Mouse (Mus musculus): ENCODE measurements around the gene Rnf144a. TPM values are rescaled to one million over a fixed set of nuclear protein-coding genes. Genes with fewer than 3 reads are reported as not detected.
"Not testable (repeated sequence)": the region's sequence is repeated elsewhere in the genome, so short reads cannot be mapped to it uniquely, and the experiment has no call there.

Rnf144a gene
- 16.9 and 22.9 TPM in 2 replicates for polyA plus RNA-seq (2012; ENCODE audit: insufficient read depth, insufficient read length, missing spikeins)

- Histone ChIP-seq H3K27ac (replicated peaks; ENCODE audit: low read depth, low read length) (peak within 1 kb of the TSS; percentile 58), H3K4me1 (ENCODE audit: control insufficient read depth, insufficient read depth, insufficient read length, low read length) (peaks cover 22% of the 10 kb centered on the region; the same call in 1 of the 2 replicates), H3K4me3 (ENCODE audit: insufficient read depth, low read depth, low read length) (peak within 1 kb of the TSS; percentile 95)
These were observed at the start of gene Rnf144a for GRCm38 (mm10) chr12:26415104-26415771. Gene Rnf144a (minus strand): TSS chr12:26415254.

- no peak overlapping the region for H3K4me3 ChIP-seq (ENCODE audit: insufficient read depth, low read depth, low read length)
These were observed 45.0 kb upstream of the Rnf144a start for GRCm38 (mm10) chr12:26460091-26460490.

GRCm38 (mm10) chr12:26456028-26456698, 41.1 kb upstream of the Rnf144a start, which contains the start of gene Rsad2:
Gene Rsad2 (minus strand): TSS chr12:26456452.
- H3K4me3 ChIP-seq (ENCODE audit: insufficient read depth, low read depth, low read length): peak within 1 kb of the TSS; percentile 67
- H3K27ac ChIP-seq (replicated peaks; ENCODE audit: low read depth, low read length): peak within 1 kb of the TSS; percentile 75
- peaks cover 26% of the 10 kb centered on the region; the same call in 1 of the 2 replicates for H3K4me1 ChIP-seq (ENCODE audit: control insufficient read depth, insufficient read depth, insufficient read length, low read length)

More at GRCm38 (mm10) chr12:26460091-26460490, 45.0 kb upstream of the Rnf144a start:
- peaks cover 19% of the 10 kb centered on the region; the same call in 1 of the 2 replicates for H3K4me1 ChIP-seq (ENCODE audit: control insufficient read depth, insufficient read depth, insufficient read length, low read length)
- peak overlapping the region; percentile 78 for H3K27ac ChIP-seq (replicated peaks; ENCODE audit: low read depth, low read length)

DNA sequence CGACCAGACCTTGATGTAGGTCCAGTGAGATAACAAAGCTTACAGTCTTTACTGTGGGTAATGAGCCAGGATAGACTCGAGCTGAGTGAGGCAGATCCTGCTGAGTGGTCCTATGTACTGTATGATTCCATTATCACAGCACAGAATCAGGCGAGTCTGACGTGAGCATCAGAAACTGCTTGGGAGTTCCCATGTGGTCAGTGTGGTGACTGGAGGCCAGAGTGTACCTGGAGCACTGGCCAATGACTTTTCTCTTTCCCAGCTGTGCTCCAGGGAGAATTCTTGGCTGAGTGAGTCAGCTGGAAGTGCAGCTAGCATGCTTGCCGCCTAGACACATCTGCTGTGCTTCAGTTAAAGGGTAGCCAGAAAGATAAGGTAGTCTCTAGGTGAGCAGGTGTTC, 39.6 kb upstream of the Rnf144a start:
- Histone ChIP-seq H3K4me3 (ENCODE audit: insufficient read depth, low read depth, low read length) (peak overlapping the region; percentile 67), H3K4me1 (ENCODE audit: control insufficient read depth, insufficient read depth, insufficient read length, low read length) (peaks cover 26% of the 10 kb centered on the region; the same call in 1 of the 2 replicates), H3K27ac (replicated peaks; ENCODE audit: low read depth, low read length) (peak overlapping the region; percentile 75)

DNA sequence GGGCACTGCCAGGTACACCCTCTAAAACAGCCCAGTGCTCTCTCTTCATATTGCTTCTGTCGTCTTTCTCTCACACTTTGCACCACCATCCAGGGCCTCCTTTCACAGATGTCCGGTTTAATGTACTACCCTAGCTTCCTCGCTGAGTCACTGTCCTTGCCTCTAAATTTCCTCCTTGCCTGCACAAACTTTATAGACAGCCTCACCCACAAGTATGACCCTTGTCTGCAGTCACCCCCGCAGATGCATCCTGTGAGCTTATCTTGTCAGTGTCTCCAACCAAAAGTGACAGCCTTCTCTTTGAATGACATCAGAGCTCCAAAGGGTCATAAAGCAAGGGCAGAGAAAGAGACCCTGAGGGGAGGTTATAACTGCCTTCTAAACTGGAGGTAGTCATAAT, 37.9 kb upstream of the Rnf144a start:
- Histone ChIP-seq H3K4me3 (ENCODE audit: insufficient read depth, low read depth, low read length) (peak overlapping the region; percentile 32), H3K4me1 (ENCODE audit: control insufficient read depth, insufficient read depth, insufficient read length, low read length) (peaks cover 29% of the 10 kb centered on the region; the same call in 1 of the 2 replicates), H3K27ac (replicated peaks; ENCODE audit: low read depth, low read length) (peak overlapping the region; percentile 55; the same call in 1 of the 2 replicates)

- Histone ChIP-seq H3K4me3 (ENCODE audit: insufficient read depth, low read depth, low read length) (no peak overlapping the region), H3K27ac (replicated peaks; ENCODE audit: low read depth, low read length) (0 out of 2 replicates have a peak overlapping the region, but pooled peaks have one; percentile 46), H3K4me1 (ENCODE audit: control insufficient read depth, insufficient read depth, insufficient read length, low read length) (peaks cover 31% of the 10 kb centered on the region)
These were observed 36.1 kb upstream of the Rnf144a start for GRCm38 (mm10) chr12:26451150-26451549.

DNA sequence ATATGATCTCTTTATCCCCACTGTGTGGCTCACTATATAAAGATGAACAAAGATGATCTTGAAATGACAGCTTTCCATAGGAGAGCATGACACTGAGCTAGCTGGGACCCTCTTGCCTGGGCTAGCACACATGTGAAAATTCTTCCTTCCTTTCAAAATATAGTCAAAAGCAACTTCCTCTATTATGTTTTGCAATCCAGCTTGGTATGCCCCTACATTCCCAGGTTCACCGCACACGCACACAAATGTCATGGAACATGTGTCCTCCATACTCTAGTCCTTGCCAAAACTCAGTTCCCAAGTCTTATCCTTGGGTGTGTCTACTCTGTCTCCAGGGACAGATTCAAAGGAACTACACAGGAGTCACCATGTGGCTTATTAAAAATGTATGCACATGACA, 34.4 kb upstream of the Rnf144a start:
- H3K4me3 ChIP-seq (ENCODE audit: insufficient read depth, low read depth, low read length): no peak overlapping the region
- H3K4me1 ChIP-seq (ENCODE audit: control insufficient read depth, insufficient read depth, insufficient read length, low read length): peaks cover 28% of the 10 kb centered on the region
- peak overlapping the region; percentile 8; the same call in 1 of the 2 replicates for H3K27ac ChIP-seq (replicated peaks; ENCODE audit: low read depth, low read length)

GRCm38 (mm10) chr12:26446377-26447045, 31.5 kb upstream of the Rnf144a start:
- H3K27ac ChIP-seq (replicated peaks; ENCODE audit: low read depth, low read length): peak overlapping the region; percentile 80

DNA sequence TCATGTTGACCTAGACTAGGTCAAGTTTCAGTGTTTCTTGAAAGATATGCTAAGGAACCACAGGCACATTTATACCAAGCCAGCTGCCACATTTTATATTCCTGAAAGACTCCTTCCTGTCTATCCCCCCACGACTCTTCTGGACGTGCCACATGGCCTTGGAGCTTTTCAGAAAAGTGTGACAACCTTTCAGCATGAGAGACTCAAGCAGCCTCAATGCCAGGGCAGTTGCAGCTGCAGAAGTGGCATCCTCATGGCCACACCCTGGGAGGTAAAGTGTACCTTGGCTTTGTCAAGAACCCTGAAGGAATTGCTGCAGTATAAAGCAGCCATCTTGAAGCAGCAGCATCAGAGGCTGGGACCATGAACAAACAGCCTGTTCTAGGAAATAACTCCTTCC, 29.5 kb upstream of the Rnf144a start:
- Histone ChIP-seq H3K4me1 (ENCODE audit: control insufficient read depth, insufficient read depth, insufficient read length, low read length) (peaks cover 12% of the 10 kb centered on the region), H3K27ac (replicated peaks; ENCODE audit: low read depth, low read length) (no peak overlapping the region), H3K4me3 (ENCODE audit: insufficient read depth, low read depth, low read length) (no peak overlapping the region)

More at GRCm38 (mm10) chr12:26446377-26447045, 31.5 kb upstream of the Rnf144a start:
- Histone ChIP-seq H3K4me1 (ENCODE audit: control insufficient read depth, insufficient read depth, insufficient read length, low read length) (peaks cover 18% of the 10 kb centered on the region), H3K4me3 (ENCODE audit: insufficient read depth, low read depth, low read length) (no peak overlapping the region)

DNA sequence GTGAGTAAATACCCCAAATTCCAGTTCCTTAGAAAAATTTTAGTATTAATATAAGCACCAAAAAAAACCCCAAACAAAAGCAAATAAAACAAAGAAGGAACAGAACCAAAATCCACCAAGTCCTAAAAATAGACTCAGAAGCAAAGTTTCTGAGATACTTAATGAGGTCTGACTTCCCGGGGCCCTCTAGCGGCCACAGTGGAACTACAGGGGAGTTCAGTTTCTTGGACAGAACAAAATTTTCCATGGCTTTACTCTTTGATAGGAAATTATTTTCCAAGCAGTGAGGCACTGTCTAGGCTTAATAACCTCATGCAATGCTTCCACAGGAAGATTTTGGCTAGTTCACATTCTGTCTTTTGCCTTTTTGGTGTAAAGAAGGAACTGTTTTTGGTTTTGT, 29.0 kb upstream of the Rnf144a start:
- H3K4me3 ChIP-seq (ENCODE audit: insufficient read depth, low read depth, low read length): no peak overlapping the region
- no peak overlapping the region for H3K27ac ChIP-seq (replicated peaks; ENCODE audit: low read depth, low read length)
- H3K4me1 ChIP-seq (ENCODE audit: control insufficient read depth, insufficient read depth, insufficient read length, low read length): peaks cover 11% of the 10 kb centered on the region

DNA sequence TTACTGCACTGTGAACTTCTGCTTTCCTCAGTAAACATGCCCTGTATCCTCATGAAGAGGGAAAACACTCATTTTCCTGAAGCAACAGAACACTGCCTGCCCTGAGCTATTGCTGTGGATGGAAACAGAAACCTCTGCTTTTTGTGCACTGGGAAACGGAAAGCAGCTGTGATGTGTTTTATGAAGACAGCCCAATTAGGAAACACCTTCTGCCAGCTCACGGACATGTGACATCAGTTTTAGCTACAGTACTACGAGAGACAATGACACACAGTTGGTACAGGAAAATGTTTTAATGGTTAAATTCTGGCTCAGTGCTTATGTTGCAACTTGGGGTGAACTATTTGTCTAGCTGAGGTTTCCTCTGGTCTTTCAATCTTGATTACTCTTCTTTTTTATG, 24.3 kb upstream of the Rnf144a start:
- Histone ChIP-seq H3K4me1 (ENCODE audit: control insufficient read depth, insufficient read depth, insufficient read length, low read length) (peaks cover 5% of the 10 kb centered on the region; the same call in 1 of the 2 replicates), H3K4me3 (ENCODE audit: insufficient read depth, low read depth, low read length) (no peak overlapping the region), H3K27ac (replicated peaks; ENCODE audit: low read depth, low read length) (peak overlapping the region; percentile 74)

GRCm38 (mm10) chr12:26437950-26438349, 22.9 kb upstream of the Rnf144a start:
- Histone ChIP-seq H3K4me1 (ENCODE audit: control insufficient read depth, insufficient read depth, insufficient read length, low read length) (peaks cover 5% of the 10 kb centered on the region; the same call in 1 of the 2 replicates), H3K4me3 (ENCODE audit: insufficient read depth, low read depth, low read length) (no peak overlapping the region), H3K27ac (replicated peaks; ENCODE audit: low read depth, low read length) (no peak overlapping the region)

DNA sequence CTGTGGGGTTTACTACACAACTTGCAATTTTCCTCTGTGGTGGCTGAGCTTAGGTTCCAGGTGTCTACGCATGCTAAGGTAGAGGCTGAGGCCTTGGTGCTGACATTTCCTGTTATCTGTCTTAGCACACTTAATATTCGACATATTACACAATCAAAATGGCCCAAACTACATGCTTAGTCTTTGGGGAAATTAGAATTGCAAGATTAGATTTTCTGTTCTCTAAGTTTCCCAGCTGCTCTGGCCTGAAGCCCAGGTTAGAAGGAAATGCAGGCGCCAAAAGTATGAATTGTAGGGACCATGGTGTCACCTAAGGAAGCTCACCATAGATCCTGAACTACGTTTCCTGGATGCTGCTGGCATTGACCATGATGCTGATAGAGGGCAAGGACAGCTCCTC, 21.3 kb upstream of the Rnf144a start:
- Histone ChIP-seq H3K4me1 (ENCODE audit: control insufficient read depth, insufficient read depth, insufficient read length, low read length) (peaks cover 5% of the 10 kb centered on the region; the same call in 1 of the 2 replicates), H3K4me3 (ENCODE audit: insufficient read depth, low read depth, low read length) (no peak overlapping the region), H3K27ac (replicated peaks; ENCODE audit: low read depth, low read length) (peak overlapping the region; percentile 9; the same call in 1 of the 2 replicates)

DNA sequence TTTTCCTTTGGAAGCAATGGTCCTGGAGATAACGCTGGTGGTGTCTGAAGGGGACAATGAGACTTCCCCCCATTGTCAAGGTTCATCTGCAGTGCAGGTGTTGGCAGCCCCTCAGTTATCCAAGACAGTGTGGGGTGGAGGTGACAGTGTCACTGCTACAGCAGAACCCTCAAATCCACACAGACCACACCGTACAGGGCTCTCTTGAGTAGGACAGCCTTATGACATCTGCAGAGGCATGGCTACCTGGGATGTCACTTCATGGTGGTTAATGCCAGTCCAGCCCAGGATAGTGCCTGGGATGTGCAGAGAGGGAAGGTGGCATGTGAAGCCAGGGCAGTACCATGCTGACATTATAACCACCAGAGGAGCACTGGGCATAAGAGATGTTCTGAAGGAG, 13.7 kb upstream of the Rnf144a start:
- not testable (repeated sequence) for H3K27ac ChIP-seq (replicated peaks; ENCODE audit: low read depth, low read length); H3K4me1 ChIP-seq (ENCODE audit: control insufficient read depth, insufficient read depth, insufficient read length, low read length)

DNA sequence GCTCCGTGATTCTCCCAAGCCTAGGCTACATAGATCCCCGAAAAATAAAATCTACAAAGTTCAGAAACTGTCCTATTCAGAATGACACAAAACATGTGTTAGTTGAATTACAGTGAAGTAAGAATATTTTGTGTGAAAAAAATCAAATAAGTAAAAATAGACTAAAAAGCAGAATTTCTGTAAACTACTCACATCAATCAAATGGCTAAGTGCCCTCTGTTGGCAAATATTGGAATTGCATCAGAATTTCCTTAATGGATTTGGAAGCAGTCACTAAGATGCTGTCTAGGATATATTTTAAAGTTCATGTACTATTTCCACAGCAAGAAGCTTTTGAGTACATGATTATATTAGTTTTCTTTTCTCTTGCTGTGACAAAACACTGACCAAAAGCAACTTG, 9.8 kb upstream of the Rnf144a start:
- no peaks in the 10 kb centered on the region; the same call in 1 of the 2 replicates for H3K4me1 ChIP-seq (ENCODE audit: control insufficient read depth, insufficient read depth, insufficient read length, low read length)
- no peak overlapping the region for H3K4me3 ChIP-seq (ENCODE audit: insufficient read depth, low read depth, low read length)
- H3K27ac ChIP-seq (replicated peaks; ENCODE audit: low read depth, low read length): no peak overlapping the region

More for the DNA sequence above, 13.7 kb upstream of the Rnf144a start:
- H3K4me3 ChIP-seq (ENCODE audit: insufficient read depth, low read depth, low read length): not testable (repeated sequence)
